Mouse (Mus musculus) heart, embryonic 12.5 days (tissue): ENCODE data around the gene Pam16. TPM values are rescaled to one million over a fixed set of nuclear protein-coding genes. Genes with fewer than 3 reads are reported as not detected.
A peak's percentile ranks its signal among the peaks of the same experiment; 100 is the strongest.

ENCODE experiments used
- ATAC-seq: fragments of 200-750 bp; cut with Nextera tagmentation; 2 replicates; pipeline ENCODE4 v1.8.0; 2017; ENCODE audit warnings: moderate TSS enrichment, moderate library complexity; ENCODE audit not compliant: insufficient number of reproducible peaks, low FRiP score
- H3K27ac ChIP-seq: fragments of 300-500 bp; sonication (generic); 2 replicates; pipeline ENCODE4 v1.5.1; 2016; ENCODE audit warnings: mild to moderate bottlenecking, moderate library complexity; ENCODE audit not compliant: poor library complexity, severe bottlenecking
- H3K27me3 ChIP-seq: fragments of 300-500 bp; sonication (generic); replicated peaks from 2 replicates; pipeline ENCODE4 v1.6.1; 2016; ENCODE audit warnings: mild to moderate bottlenecking, moderate library complexity
- H3K36me3 ChIP-seq: fragments of 300-500 bp; sonication (generic); 2 replicates; pipeline ENCODE4 v1.6.1; 2016; ENCODE audit warnings: mild to moderate bottlenecking, moderate library complexity
- H3K4me1 ChIP-seq: fragments of 300-500 bp; sonication (generic); replicated peaks from 2 replicates; pipeline ENCODE4 v1.6.1; 2016; ENCODE audit warnings: mild to moderate bottlenecking
- H3K4me2 ChIP-seq: fragments of 300-500 bp; sonication (generic); 2 replicates; pipeline ENCODE4 v1.6.1; 2016; ENCODE audit warnings: mild to moderate bottlenecking, moderate library complexity
- H3K4me3 ChIP-seq: fragments of 300-500 bp; sonication (generic); 2 replicates; pipeline ENCODE4 v1.5.1; 2016; ENCODE audit warnings: mild to moderate bottlenecking
- H3K9ac ChIP-seq: fragments of 300-500 bp; sonication (generic); 2 replicates; pipeline ENCODE4 v1.6.1; 2016; ENCODE audit warnings: mild to moderate bottlenecking, moderate library complexity
- H3K9me3 ChIP-seq: fragments of 300-500 bp; sonication (generic); replicated peaks from 2 replicates; pipeline ENCODE4 v1.6.1; 2016; ENCODE audit warnings: mild to moderate bottlenecking, moderate library complexity
- WGBS: fragments of 180-500 bp; shearing (Covaris S2); methylation state at CpG from one replicate; pipeline ENCODE4 v1.1.7; 2016; 5-methylcytosine and 5-hydroxymethylcytosine counted together
- polyA plus RNA-seq: library from polyadenylated mRNA; unstranded; fragments of >200 nt; fragmentation: Nextera tagmentation; extraction: Ambion mirVana; gene quantifications from 2 replicates; pipeline ENCODE4 v1.2.1, GENCODE M21; 2016

Gene Pam16
- 127 and 128 TPM in 2 replicates for polyA plus RNA-seq

DNA sequence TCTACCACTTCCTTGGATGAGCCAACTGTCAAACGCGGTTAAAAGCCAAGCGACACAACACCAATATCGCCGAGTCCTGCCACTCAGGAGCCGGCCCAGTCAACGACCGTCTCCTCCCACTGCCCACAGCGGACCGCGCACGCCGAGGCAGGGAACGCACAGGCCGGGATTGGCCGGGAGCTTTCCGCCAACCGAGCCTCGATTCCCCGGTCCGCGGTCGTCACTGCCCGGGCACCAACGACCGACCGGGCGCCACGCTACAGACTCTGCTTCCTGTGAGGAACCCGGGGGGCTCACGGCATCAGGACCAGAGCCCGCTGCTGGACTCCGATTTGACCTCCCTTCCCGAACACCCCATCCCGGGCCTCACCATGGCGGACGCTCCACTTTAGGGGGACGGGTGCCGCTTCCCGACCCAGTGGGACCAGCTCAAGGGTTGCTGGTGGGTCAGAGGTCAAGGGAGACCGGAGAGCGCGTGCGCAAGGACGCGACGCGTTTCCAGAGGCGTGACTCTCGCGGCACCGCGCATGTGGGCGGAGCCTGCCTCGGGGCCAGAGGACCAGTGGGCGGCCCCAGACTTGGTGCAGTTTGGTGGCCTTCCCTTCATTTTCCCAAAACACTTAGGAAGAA, at the start of gene Pam16:
Gene Pam16, minus strand, starts transcription at position 508 of the 630 bp plus-strand sequence.
- peak; percentile 93 for ATAC-seq
- under 1% methylated on average over 56 of the region's 56 CpGs for WGBS
- H3K36me3 ChIP-seq, result peaks cover 26% of the 10 kb centered on the region
- peak within 1 kb of the TSS; percentile 86 for H3K27ac ChIP-seq
- no peaks in the 10 kb centered on the region for H3K27me3 ChIP-seq
- no peaks in the 10 kb centered on the region for H3K9me3 ChIP-seq
- H3K4me2 ChIP-seq, result peak within 1 kb of the TSS; percentile 88
- peak within 1 kb of the TSS; percentile 88 for H3K4me3 ChIP-seq
- H3K9ac ChIP-seq, result peak within 1 kb of the TSS; percentile 87
- peaks cover 28% of the 10 kb centered on the region for H3K4me1 ChIP-seq

- 86% methylated on average over 4 of the region's 4 CpGs for WGBS
- Histone ChIP-seq H3K36me3 (peaks cover 51% of the 10 kb centered on the region), H3K9ac (no peak overlapping the region), H3K4me1 (peaks cover 15% of the 10 kb centered on the region), H3K27ac (no peak overlapping the region), H3K9me3 (no peaks in the 10 kb centered on the region), H3K4me2 (no peak overlapping the region), H3K27me3 (no peaks in the 10 kb centered on the region), H3K4me3 (no peak overlapping the region)
- no peak for ATAC-seq
These were observed 49.3 kb upstream of the Pam16 start for GRCm38 (mm10) chr16:4674091-4674490.

DNA sequence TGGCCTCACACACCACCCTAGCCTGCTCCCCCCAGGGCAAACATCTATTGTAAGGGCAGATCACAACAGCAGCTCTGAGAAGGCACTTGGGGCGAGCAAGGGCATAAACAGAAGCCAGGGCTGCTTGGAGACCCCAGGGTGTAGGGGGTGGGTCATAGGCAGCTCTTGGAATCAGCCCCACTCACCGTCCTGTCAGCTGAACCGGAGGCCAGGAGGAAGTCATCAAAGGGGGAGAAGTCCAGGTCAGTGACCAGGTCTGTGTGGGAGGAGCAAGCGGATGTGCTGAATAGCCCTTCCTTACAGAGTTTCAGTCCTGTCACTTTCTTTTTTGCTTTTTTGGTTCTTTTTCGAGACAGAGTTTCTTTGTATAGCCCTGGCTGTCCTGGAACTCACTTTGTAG, 45.5 kb upstream of the Pam16 start:
- 68% methylated on average over 5 of the region's 5 CpGs for WGBS
- ATAC-seq, result no peak
- no peaks in the 10 kb centered on the region for H3K27me3 ChIP-seq
- H3K36me3 ChIP-seq, result peaks cover 62% of the 10 kb centered on the region
- no peaks in the 10 kb centered on the region for H3K9me3 ChIP-seq
- no peaks in the 10 kb centered on the region for H3K4me1 ChIP-seq
- no peak overlapping the region for H3K4me3 ChIP-seq
- no peak overlapping the region for H3K27ac ChIP-seq
- no peak overlapping the region for H3K4me2 ChIP-seq
- no peak overlapping the region for H3K9ac ChIP-seq

GRCm38 (mm10) chr16:4667190-4667808, 42.5 kb upstream of the Pam16 start:
- Histone ChIP-seq H3K4me1 (no peaks in the 10 kb centered on the region), H3K27me3 (no peaks in the 10 kb centered on the region), H3K36me3 (peaks cover 57% of the 10 kb centered on the region), H3K9ac (no peak overlapping the region), H3K9me3 (no peaks in the 10 kb centered on the region), H3K4me2 (no peak overlapping the region), H3K27ac (no peak overlapping the region), H3K4me3 (no peak overlapping the region)
- 25% methylated on average over 3 of the region's 3 CpGs for WGBS
- peak; percentile 77 for ATAC-seq

- H3K9me3 ChIP-seq, result no peaks in the 10 kb centered on the region
- ATAC-seq, result no peak
- no peaks in the 10 kb centered on the region for H3K4me1 ChIP-seq
- H3K9ac ChIP-seq, result no peak overlapping the region
- no peaks in the 10 kb centered on the region for H3K27me3 ChIP-seq
- 95% methylated on average over 2 of the region's 2 CpGs for WGBS
- H3K4me2 ChIP-seq, result no peak overlapping the region
- peaks cover 68% of the 10 kb centered on the region for H3K36me3 ChIP-seq
- H3K27ac ChIP-seq, result no peak overlapping the region
- H3K4me3 ChIP-seq, result no peak overlapping the region
These were observed 40.9 kb upstream of the Pam16 start for GRCm38 (mm10) chr16:4665726-4666125.

- peaks cover 57% of the 10 kb centered on the region for H3K36me3 ChIP-seq
- 83% methylated on average over 2 of the region's 2 CpGs for WGBS
These were observed 39.0 kb upstream of the Pam16 start for GRCm38 (mm10) chr16:4663806-4664205.

GRCm38 (mm10) chr16:4661605-4662004, 36.8 kb upstream of the Pam16 start:
- no peak overlapping the region for H3K4me2 ChIP-seq
- peaks cover 20% of the 10 kb centered on the region for H3K4me1 ChIP-seq
- no peaks in the 10 kb centered on the region for H3K27me3 ChIP-seq
- H3K27ac ChIP-seq, result no peak overlapping the region
- WGBS, result 77% methylated on average over 2 of the region's 2 CpGs
- H3K4me3 ChIP-seq, result no peak overlapping the region
- H3K9me3 ChIP-seq, result 0 out of 2 replicates have a peak, but pooled peaks cover 2% of the 10 kb centered on the region
- H3K9ac ChIP-seq, result no peak overlapping the region
- peaks cover 42% of the 10 kb centered on the region for H3K36me3 ChIP-seq
- no peak for ATAC-seq

More at GRCm38 (mm10) chr16:4663806-4664205, 39.0 kb upstream of the Pam16 start:
- Histone ChIP-seq H3K9ac (no peak overlapping the region), H3K9me3 (0 out of 2 replicates have a peak, but pooled peaks cover 2% of the 10 kb centered on the region), H3K4me1 (peaks cover 7% of the 10 kb centered on the region), H3K4me3 (no peak overlapping the region), H3K27ac (no peak overlapping the region), H3K4me2 (no peak overlapping the region), H3K27me3 (no peaks in the 10 kb centered on the region)
- no peak for ATAC-seq

- Histone ChIP-seq H3K9me3 (0 out of 2 replicates have a peak, but pooled peaks cover 2% of the 10 kb centered on the region), H3K4me3 (no peak overlapping the region), H3K4me1 (peaks cover 43% of the 10 kb centered on the region), H3K4me2 (peak overlapping the region; percentile 27), H3K9ac (peak overlapping the region; percentile 45; the same call in 1 of the 2 replicates), H3K27ac (peak overlapping the region; percentile 63), H3K27me3 (no peaks in the 10 kb centered on the region), H3K36me3 (peaks cover 38% of the 10 kb centered on the region)
- no peak for ATAC-seq
- 22% methylated on average over 2 of the region's 2 CpGs for WGBS
These were observed 34.5 kb upstream of the Pam16 start for GRCm38 (mm10) chr16:4659326-4659725.

- Histone ChIP-seq H3K36me3 (peaks cover 39% of the 10 kb centered on the region), H3K27me3 (no peaks in the 10 kb centered on the region), H3K4me3 (no peak overlapping the region), H3K27ac (peak overlapping the region; percentile 63), H3K4me1 (peaks cover 48% of the 10 kb centered on the region), H3K9ac (peak overlapping the region; percentile 45), H3K9me3 (0 out of 2 replicates have a peak, but pooled peaks cover 2% of the 10 kb centered on the region), H3K4me2 (peak overlapping the region; percentile 27)
- 16% methylated on average over 11 of the region's 11 CpGs for WGBS
- peak; percentile 63 for ATAC-seq
These were observed 34.0 kb upstream of the Pam16 start for GRCm38 (mm10) chr16:4658781-4659245.

- Histone ChIP-seq H3K4me1 (peaks cover 67% of the 10 kb centered on the region), H3K27ac (peak overlapping the region; percentile 93), H3K4me2 (peak overlapping the region; percentile 39; the same call in 1 of the 2 replicates), H3K27me3 (no peaks in the 10 kb centered on the region), H3K4me3 (no peak overlapping the region), H3K9me3 (0 out of 2 replicates have a peak, but pooled peaks cover 2% of the 10 kb centered on the region), H3K9ac (peak overlapping the region; percentile 54), H3K36me3 (peaks cover 49% of the 10 kb centered on the region)
- WGBS, result 51% methylated on average over 9 of the region's 9 CpGs
- no peak for ATAC-seq
These were observed 31.8 kb upstream of the Pam16 start for GRCm38 (mm10) chr16:4656571-4657081.
